Mouse (Mus musculus): ENCODE measurements around the gene Gjb4.

Gene Gjb4

GRCm38 (mm10) chr4:127349560-127350300, 4.2 kb downstream of the Gjb4 start:
- no peak for DNase-seq (ENCODE audit: extremely low spot score, low spot score)

- no peak for DNase-seq (ENCODE audit: extremely low spot score, low spot score)
Measured at GRCm38 (mm10) chr4:127345000-127345399, 8.9 kb downstream of the Gjb4 start.

- no peak for DNase-seq (ENCODE audit: extremely low spot score, low spot score)
Measured at GRCm38 (mm10) chr4:127341372-127341771, 12.5 kb downstream of the Gjb4 start.

- DNase-seq (ENCODE audit: extremely low spot score, low spot score), result no peak
Measured at GRCm38 (mm10) chr4:127337668-127338067, 16.2 kb downstream of the Gjb4 start.

- DNase-seq (ENCODE audit: extremely low spot score, low spot score), result no peak
Measured at GRCm38 (mm10) chr4:127334870-127335504, 18.9 kb downstream of the Gjb4 start.

GRCm38 (mm10) chr4:127331171-127331570, 22.7 kb downstream of the Gjb4 start:
- no peak for DNase-seq (ENCODE audit: extremely low spot score, low spot score)

GRCm38 (mm10) chr4:127330181-127331100, 23.4 kb downstream of the Gjb4 start, which contains the start of gene Gjb3:
Gene Gjb3 (minus strand): TSS chr4:127330844.
- DNase-seq (ENCODE audit: extremely low spot score, low spot score), result peak; percentile 42

GRCm38 (mm10) chr4:127329751-127330150, 24.1 kb downstream of the Gjb4 start:
- DNase-seq (ENCODE audit: extremely low spot score, low spot score), result no peak

GRCm38 (mm10) chr4:127329046-127329445, 24.8 kb downstream of the Gjb4 start:
- no peak for DNase-seq (ENCODE audit: extremely low spot score, low spot score)

GRCm38 (mm10) chr4:127328378-127328777, 25.5 kb downstream of the Gjb4 start:
- no peak for DNase-seq (ENCODE audit: extremely low spot score, low spot score)

GRCm38 (mm10) chr4:127327749-127328148, 26.1 kb downstream of the Gjb4 start:
- no peak for DNase-seq (ENCODE audit: extremely low spot score, low spot score)

GRCm38 (mm10) chr4:127327258-127327657, 26.6 kb downstream of the Gjb4 start:
- no peak for DNase-seq (ENCODE audit: extremely low spot score, low spot score)

- no peak for DNase-seq (ENCODE audit: extremely low spot score, low spot score)
Measured at GRCm38 (mm10) chr4:127325276-127325675, 28.6 kb downstream of the Gjb4 start.

GRCm38 (mm10) chr4:127324759-127325158, 29.1 kb downstream of the Gjb4 start:
- DNase-seq (ENCODE audit: extremely low spot score, low spot score), result peak; percentile 88

- DNase-seq (ENCODE audit: extremely low spot score, low spot score), result no peak
Measured at GRCm38 (mm10) chr4:127324296-127324695, 29.6 kb downstream of the Gjb4 start.

GRCm38 (mm10) chr4:127323651-127324050, 30.2 kb downstream of the Gjb4 start:
- no peak for DNase-seq (ENCODE audit: extremely low spot score, low spot score)

GRCm38 (mm10) chr4:127319613-127320012, 34.3 kb downstream of the Gjb4 start:
- peak; percentile 65 for DNase-seq (ENCODE audit: extremely low spot score, low spot score)

GRCm38 (mm10) chr4:127317143-127317542, 36.7 kb downstream of the Gjb4 start:
- no peak for DNase-seq (ENCODE audit: extremely low spot score, low spot score)

- no peak for DNase-seq (ENCODE audit: extremely low spot score, low spot score)
Measured at GRCm38 (mm10) chr4:127315753-127316152, 38.1 kb downstream of the Gjb4 start.

GRCm38 (mm10) chr4:127314585-127314984, 39.3 kb downstream of the Gjb4 start:
- DNase-seq (ENCODE audit: extremely low spot score, low spot score), result no peak

GRCm38 (mm10) chr4:127313861-127314260, 40.0 kb downstream of the Gjb4 start, which contains the start of gene Gja4:
Gene Gja4 (minus strand): TSS chr4:127314039.
- peak; percentile 67 for DNase-seq (ENCODE audit: extremely low spot score, low spot score)

GRCm38 (mm10) chr4:127312349-127312748, 41.5 kb downstream of the Gjb4 start:
- no peak for DNase-seq (ENCODE audit: extremely low spot score, low spot score)
